Mouse (Mus musculus) erythroblast, embryonic 14.5 days (primary cell): ENCODE measurements around the gene Smpdl3a.

Experiments
- GATA1 ChIP-seq: IDR thresholded peaks from 2 replicates; pipeline ENCODE4 v1.6.1; 2012; ENCODE audit warnings: low read length, inconsistent platforms, mixed read lengths
- TAL1 ChIP-seq: IDR thresholded peaks from 3 replicates; pipeline ENCODE4 v1.6.1; 2012; ENCODE audit warnings: low read length, inconsistent platforms, mixed read lengths

- TF ChIP-seq GATA1 (no peak), TAL1 (no peak)
Observed at GRCm38 (mm10) chr10:57835982-57836381, 41.8 kb downstream of the Smpdl3a start.
